Mouse (Mus musculus): ENCODE measurements around the gene Rbfox2. TPM values are rescaled to one million over a fixed set of nuclear protein-coding genes. Genes with fewer than 3 reads are reported as not detected.
A peak's percentile ranks its signal among the peaks of the same experiment; 100 is the strongest.

Gene Rbfox2
- total and polyA plus RNA-seq, 3 experiments: 2.1 to 6.5 (median 2.3) TPM

- H3K9me3 ChIP-seq (replicated peaks): no peaks in the 10 kb centered on the region
- peaks cover 10% of the 10 kb centered on the region for H3K4me1 ChIP-seq (ENCODE audit: insufficient read depth, low read depth, low read length)
- no peaks in the 10 kb centered on the region for H3K36me3 ChIP-seq (replicated peaks)
- H3K27me3 ChIP-seq (ENCODE audit: insufficient read depth, low read length): peaks cover 33% of the 10 kb centered on the region
- TF ChIP-seq GATA1 (IDR thresholded peaks at IDR 0.05; ENCODE audit: borderline replicate concordance, low read length): no peak
- TF ChIP-seq POLR2AphosphoS5 (IDR thresholded peaks at IDR 0.05; ENCODE audit: insufficient replicate concordance, low read depth, low read length): no peak
- no peak for TF ChIP-seq TAL1 (conservative IDR thresholded peaks at IDR 0.05; ENCODE audit: low read depth, low read length)
- TF ChIP-seq CTCF (IDR thresholded peaks at IDR 0.05; ENCODE audit: low read depth, low read length): no peak
- TF ChIP-seq GATA2 (IDR thresholded peaks at IDR 0.05; ENCODE audit: borderline replicate concordance, low read depth, low read length): no peak
- ATAC-seq (ENCODE audit: extremely low read depth, insufficient number of reproducible peaks, low FRiP score, poor library complexity, severe bottlenecking) (no peak), DNase-seq (ENCODE audit: low spot score) (no peak)
- H3K4me3 ChIP-seq (ENCODE audit: low read depth, low read length): no peak within 1 kb of the TSS
Measured at GRCm38 (mm10) chr15:77044597-77045320, 262.0 kb downstream of the Rbfox2 start, which contains the start of gene Apol6. Gene Apol6 (plus strand): TSS chr15:77044729.

DNA sequence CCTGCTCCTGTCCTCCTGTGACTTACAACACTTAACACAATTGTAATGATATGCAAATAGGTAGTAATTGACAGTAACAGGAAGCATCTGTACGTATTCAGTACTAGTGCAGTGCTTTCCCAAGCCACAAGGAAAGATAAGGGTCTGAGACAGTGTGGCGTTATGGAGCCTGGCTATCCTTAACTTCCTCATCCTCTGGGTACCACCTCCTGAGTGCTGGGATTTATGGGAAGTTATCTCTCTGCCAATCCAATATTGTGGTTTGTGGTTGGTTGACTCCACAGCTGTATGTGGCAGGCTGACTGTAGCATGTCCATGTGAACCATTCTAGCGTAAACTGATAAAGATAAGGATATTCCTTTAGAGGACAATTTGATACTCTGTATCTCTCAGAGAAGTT, 266.0 kb downstream of the Rbfox2 start:
- H3K36me3 ChIP-seq (replicated peaks): no peaks in the 10 kb centered on the region
- no peak for TF ChIP-seq POLR2AphosphoS5 (IDR thresholded peaks at IDR 0.05; ENCODE audit: insufficient replicate concordance, low read depth, low read length)
- TF ChIP-seq CTCF (IDR thresholded peaks at IDR 0.05; ENCODE audit: low read depth, low read length): no peak
- TF ChIP-seq GATA2 (IDR thresholded peaks at IDR 0.05; ENCODE audit: borderline replicate concordance, low read depth, low read length): no peak
- TF ChIP-seq TAL1 (conservative IDR thresholded peaks at IDR 0.05; ENCODE audit: low read depth, low read length): no peak
- no peak for TF ChIP-seq GATA1 (IDR thresholded peaks at IDR 0.05; ENCODE audit: borderline replicate concordance, low read length)
- peaks cover 10% of the 10 kb centered on the region for H3K4me1 ChIP-seq (ENCODE audit: insufficient read depth, low read depth, low read length)
- H3K27me3 ChIP-seq (ENCODE audit: insufficient read depth, low read length): peaks cover 51% of the 10 kb centered on the region
- no peak for DNase-seq (ENCODE audit: low spot score)
- ATAC-seq (ENCODE audit: extremely low read depth, insufficient number of reproducible peaks, low FRiP score, poor library complexity, severe bottlenecking): peak; percentile 28; the same call in 1 of the 2 replicates
- no peaks in the 10 kb centered on the region for H3K9me3 ChIP-seq (replicated peaks)
- no peak overlapping the region for H3K4me3 ChIP-seq (ENCODE audit: low read depth, low read length)

DNA sequence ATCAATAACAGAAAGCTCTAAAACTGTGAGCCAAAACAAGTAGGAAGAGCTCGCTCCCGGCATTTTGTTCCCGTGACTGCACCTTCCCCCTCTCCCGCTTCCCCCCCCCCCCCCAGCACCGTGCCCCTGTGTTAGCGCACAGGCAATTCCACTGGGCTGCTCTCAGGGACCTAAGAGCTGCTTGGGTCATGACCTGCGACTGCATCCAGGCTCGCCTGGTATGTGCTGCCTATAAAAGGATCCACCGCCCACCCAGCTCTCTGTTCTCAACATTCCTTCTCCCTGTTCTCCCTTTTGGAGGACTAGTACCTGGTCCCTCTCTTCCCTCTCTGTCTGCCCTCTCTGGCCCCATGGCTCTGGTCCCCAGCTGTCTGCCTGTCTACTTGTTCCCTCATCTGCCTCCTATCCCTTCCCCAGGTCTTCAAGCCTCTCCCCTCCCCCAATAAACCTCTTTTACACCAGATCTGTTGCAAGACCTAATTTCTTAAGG, 267.5 kb downstream of the Rbfox2 start:
- Histone ChIP-seq H3K4me3 (ENCODE audit: low read depth, low read length) (no peak overlapping the region), H3K9me3 (replicated peaks) (no peaks in the 10 kb centered on the region), H3K4me1 (ENCODE audit: insufficient read depth, low read depth, low read length) (peaks cover 10% of the 10 kb centered on the region), H3K27me3 (ENCODE audit: insufficient read depth, low read length) (peaks cover 41% of the 10 kb centered on the region), H3K36me3 (replicated peaks) (no peaks in the 10 kb centered on the region)
- ATAC-seq (ENCODE audit: extremely low read depth, insufficient number of reproducible peaks, low FRiP score, poor library complexity, severe bottlenecking): no peak
- no peak for TF ChIP-seq TAL1 (conservative IDR thresholded peaks at IDR 0.05; ENCODE audit: low read depth, low read length)
- TF ChIP-seq GATA2 (IDR thresholded peaks at IDR 0.05; ENCODE audit: borderline replicate concordance, low read depth, low read length): no peak
- TF ChIP-seq GATA1 (IDR thresholded peaks at IDR 0.05; ENCODE audit: borderline replicate concordance, low read length): no peak
- no peak for TF ChIP-seq POLR2AphosphoS5 (IDR thresholded peaks at IDR 0.05; ENCODE audit: insufficient replicate concordance, low read depth, low read length)
- no peak for DNase-seq (ENCODE audit: low spot score)

GRCm38 (mm10) chr15:77037278-77038161, 269.3 kb downstream of the Rbfox2 start:
- H3K36me3 ChIP-seq (replicated peaks): no peaks in the 10 kb centered on the region
- no peak for TF ChIP-seq GATA2 (IDR thresholded peaks at IDR 0.05; ENCODE audit: borderline replicate concordance, low read depth, low read length)
- no peak for TF ChIP-seq GATA1 (IDR thresholded peaks at IDR 0.05; ENCODE audit: borderline replicate concordance, low read length)
- TF ChIP-seq CTCF (IDR thresholded peaks at IDR 0.05; ENCODE audit: low read depth, low read length): no peak
- peaks cover 10% of the 10 kb centered on the region for H3K4me1 ChIP-seq (ENCODE audit: insufficient read depth, low read depth, low read length)
- no peak for DNase-seq (ENCODE audit: low spot score)
- H3K27me3 ChIP-seq (ENCODE audit: insufficient read depth, low read length): peaks cover 36% of the 10 kb centered on the region
- H3K9me3 ChIP-seq (replicated peaks): no peaks in the 10 kb centered on the region
- H3K4me3 ChIP-seq (ENCODE audit: low read depth, low read length): no peak overlapping the region
- no peak; the same call in 1 of the 2 replicates for ATAC-seq (ENCODE audit: extremely low read depth, insufficient number of reproducible peaks, low FRiP score, poor library complexity, severe bottlenecking)

DNA sequence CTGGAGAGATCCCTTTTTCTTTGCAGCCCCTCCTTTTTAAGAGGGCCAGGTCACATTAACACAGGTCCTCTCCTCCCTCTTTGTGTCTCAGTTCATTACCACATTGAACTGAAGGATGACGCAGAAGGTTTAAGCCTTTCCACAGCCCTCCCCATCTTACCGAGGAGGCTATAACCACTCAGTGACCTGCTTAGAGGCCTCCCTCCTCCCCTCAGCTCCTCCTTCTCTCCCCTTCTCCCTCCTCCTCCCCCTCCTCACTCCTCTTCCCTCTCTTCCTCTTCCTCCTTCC, 269.9 kb downstream of the Rbfox2 start:
- Histone ChIP-seq H3K36me3 (replicated peaks) (no peaks in the 10 kb centered on the region), H3K27me3 (ENCODE audit: insufficient read depth, low read length) (peaks cover 36% of the 10 kb centered on the region), H3K4me1 (ENCODE audit: insufficient read depth, low read depth, low read length) (peaks cover 10% of the 10 kb centered on the region), H3K9me3 (replicated peaks) (no peaks in the 10 kb centered on the region), H3K4me3 (ENCODE audit: low read depth, low read length) (no peak overlapping the region)
- ATAC-seq (ENCODE audit: extremely low read depth, insufficient number of reproducible peaks, low FRiP score, poor library complexity, severe bottlenecking) (no peak), DNase-seq (ENCODE audit: low spot score) (no peak)
- no peak for TF ChIP-seq GATA2 (IDR thresholded peaks at IDR 0.05; ENCODE audit: borderline replicate concordance, low read depth, low read length)
- no peak for TF ChIP-seq GATA1 (IDR thresholded peaks at IDR 0.05; ENCODE audit: borderline replicate concordance, low read length)

GRCm38 (mm10) chr15:77036320-77036988, 270.4 kb downstream of the Rbfox2 start:
- Histone ChIP-seq H3K27me3 (ENCODE audit: insufficient read depth, low read length) (peaks cover 36% of the 10 kb centered on the region), H3K4me3 (ENCODE audit: low read depth, low read length) (no peak overlapping the region), H3K9me3 (replicated peaks) (no peaks in the 10 kb centered on the region), H3K4me1 (ENCODE audit: insufficient read depth, low read depth, low read length) (peaks cover 10% of the 10 kb centered on the region), H3K36me3 (replicated peaks) (no peaks in the 10 kb centered on the region)
- DNase-seq (ENCODE audit: low spot score) (no peak), ATAC-seq (ENCODE audit: extremely low read depth, insufficient number of reproducible peaks, low FRiP score, poor library complexity, severe bottlenecking) (no peak)
- no peak for TF ChIP-seq GATA2 (IDR thresholded peaks at IDR 0.05; ENCODE audit: borderline replicate concordance, low read depth, low read length)
- TF ChIP-seq CTCF (IDR thresholded peaks at IDR 0.05; ENCODE audit: low read depth, low read length): no peak
- TF ChIP-seq POLR2AphosphoS5 (IDR thresholded peaks at IDR 0.05; ENCODE audit: insufficient replicate concordance, low read depth, low read length): no peak
- no peak for TF ChIP-seq TAL1 (conservative IDR thresholded peaks at IDR 0.05; ENCODE audit: low read depth, low read length)
- TF ChIP-seq GATA1 (IDR thresholded peaks at IDR 0.05; ENCODE audit: borderline replicate concordance, low read length): no peak

All from G1E (cell line).